ENCODE assay signal across 24 mouse cellular contexts in the genomic region with DNA sequence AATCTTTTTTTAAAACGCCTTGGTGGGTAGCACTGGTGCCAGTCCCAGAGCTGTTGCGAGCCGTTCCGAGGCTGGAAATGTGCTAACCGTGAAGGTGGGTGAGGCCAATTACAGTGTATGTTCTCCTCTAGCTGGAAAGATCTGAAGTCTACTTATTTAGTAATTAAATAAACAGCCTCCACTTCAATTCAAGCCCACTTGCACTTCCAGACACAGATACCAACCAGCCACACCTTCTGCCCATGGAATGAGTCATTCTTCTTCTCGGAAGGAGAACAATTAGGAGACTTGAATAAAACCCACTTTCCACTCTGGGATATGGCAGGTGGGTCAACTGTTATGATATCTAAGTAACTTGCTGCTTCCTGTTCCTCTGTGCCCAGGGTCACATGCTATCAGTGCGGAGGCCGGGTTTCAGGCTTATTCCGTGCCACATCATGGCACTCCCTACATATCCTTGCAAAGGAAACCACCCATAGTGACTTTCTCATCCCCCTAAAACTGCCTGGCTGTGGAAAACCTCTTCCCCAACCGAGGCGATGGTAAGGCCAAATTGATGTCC. TPM values are rescaled to one million over a fixed set of nuclear protein-coding genes. Genes with fewer than 3 reads are reported as not detected.
DNase-seq lines count a peak whose midpoint lies in the region; ATAC-seq and TF ChIP-seq lines count a peak whose summit lies in the region.
"Had no signal": no experiment of that assay in that cellular context is flagged by ENCODE, and none has a peak within 500 bp of the region (broad histone marks: within the 10 kb centered on the region; RNA-seq: fewer than 3 reads in every experiment).

No protein-coding gene starts in this region.

- TF ChIP-seq POLR2A in thymus, adult 2 months (IDR thresholded peaks at IDR 0.05; ENCODE audit: control insufficient read depth, extremely low read depth, insufficient read depth, low read length, poor library complexity): no peak

- no peaks in the 10 kb centered on the region for H3K36me3 ChIP-seq in stomach, embryonic 16.5 days (ENCODE audit: control insufficient read depth, insufficient read depth, low read length)
- H3K36me3 ChIP-seq in thymus, adult 2 months (ENCODE audit: control insufficient read depth, insufficient read depth, low read length): no peaks in the 10 kb centered on the region
- H3K36me3 ChIP-seq: embryonic facial prominence, embryonic 10.5 days; heart, embryonic 12.5 days; hindbrain, embryonic 10.5 days had no signal

- no peak overlapping the region for H3K4me3 ChIP-seq in stomach, embryonic 16.5 days (replicated peaks; ENCODE audit: low read length)
- H3K4me3 ChIP-seq in thymus, adult 2 months (ENCODE audit: control insufficient read depth, insufficient read depth, low read length): no peak overlapping the region
- H3K4me3 ChIP-seq: embryonic facial prominence, embryonic 10.5 days; forebrain, embryonic 13.5 days; gastrocnemius, adult 2 months; heart, embryonic 12.5 days; hindbrain, embryonic 10.5 days had no signal

- no peaks in the 10 kb centered on the region for H3K27me3 ChIP-seq in stomach, embryonic 16.5 days (ENCODE audit: control insufficient read depth, insufficient read depth, low read length)
- no peaks in the 10 kb centered on the region for H3K27me3 ChIP-seq in thymus, adult 2 months (ENCODE audit: control insufficient read depth, insufficient read depth, low read length)
- H3K27me3 ChIP-seq: CH12.LX; forebrain, embryonic 13.5 days; heart, embryonic 12.5 days had no signal

- H3K4me1 ChIP-seq in stomach, embryonic 16.5 days (ENCODE audit: control insufficient read depth, insufficient read depth, low read length): peaks cover 3% of the 10 kb centered on the region; the same call in 1 of the 2 replicates
- no peaks in the 10 kb centered on the region; the same call in 1 of the 2 replicates for H3K4me1 ChIP-seq in thymus, adult 2 months (replicated peaks; ENCODE audit: control insufficient read depth, insufficient read depth, low read length)

- H3K27ac ChIP-seq in stomach, embryonic 16.5 days (ENCODE audit: low read length): no peak overlapping the region
- no peak overlapping the region for H3K27ac ChIP-seq in thymus, adult 2 months (ENCODE audit: control insufficient read depth, insufficient read depth, low read length)
- H3K27ac ChIP-seq: embryonic facial prominence, embryonic 10.5 days; forebrain, embryonic 13.5 days; gastrocnemius, adult 2 months; hindbrain, embryonic 10.5 days; hindbrain, embryonic 14.5 days had no signal

- no peak for TF ChIP-seq CTCF in thymus, adult 2 months (IDR thresholded peaks at IDR 0.05; ENCODE audit: borderline replicate concordance, control insufficient read depth, extremely low read depth, insufficient read depth, low read length, poor library complexity)

- peak; percentile 25; the same call in 1 of the 2 replicates for ATAC-seq in stomach, embryonic 16.5 days (ENCODE audit: insufficient read depth, low FRiP score)
- ATAC-seq: forebrain, embryonic 13.5 days; forebrain, postnatal 0 days had no signal

- DNase-seq in adrenal gland, postnatal 14 days: peak; percentile 3
- DNase-seq in adrenal gland, adult 18-20 months (ENCODE audit: low spot score in 2 of 2): no peak
- DNase-seq in testis, postnatal 10 days (ENCODE audit: low spot score): peak; percentile 32
- DNase-seq in testis, postnatal 14 days (ENCODE audit: low spot score): no peak
- no peak for DNase-seq in B cell, adult 2 months
- DNase-seq in thymus, adult 2 months: no peak
- DNase-seq: adrenal gland, postnatal 10 days; cerebellum, adult 18-20 months; cerebellum, adult 9-11 months; cerebellum, postnatal 36 days; forebrain, postnatal 0 days; gastrocnemius, adult 2 months; gastrocnemius, postnatal 25 days had no signal

- no peak overlapping the region for H3K4me2 ChIP-seq in stomach, embryonic 16.5 days (ENCODE audit: low read depth, low read length)
- H3K4me2 ChIP-seq: forebrain, embryonic 13.5 days; heart, embryonic 12.5 days; hindbrain, embryonic 14.5 days had no signal

- WGBS in stomach, embryonic 16.5 days: 82% methylated on average over 11 of the region's 11 CpGs
- WGBS in thymus, adult 2 months: 93% methylated on average over 11 of the region's 11 CpGs

- H3K9ac ChIP-seq in stomach, embryonic 16.5 days (ENCODE audit: low read length): no peak overlapping the region
- H3K9ac ChIP-seq: forebrain, embryonic 13.5 days; forebrain, postnatal 0 days; heart, embryonic 12.5 days; hindbrain, embryonic 14.5 days had no signal

- no peaks in the 10 kb centered on the region for H3K9me3 ChIP-seq in stomach, embryonic 16.5 days (replicated peaks; ENCODE audit: control insufficient read depth, low read length)
- H3K9me3 ChIP-seq: embryonic facial prominence, embryonic 10.5 days; forebrain, embryonic 13.5 days; heart, embryonic 12.5 days; hindbrain, embryonic 10.5 days had no signal

RNA-seq across cellular contexts. Expression of gene Kcng3, which starts 54.8 kb away (rescaled TPM):
- 10.6 and 11.0 TPM in 2 replicates for total RNA-seq in adrenal gland, postnatal 14 days (2021)
- total RNA-seq in adrenal gland, adult 18-20 months (2021): 10 to 100 TPM in 1 of 2 experiments, 1 to 10 TPM in 1; 9.7 to 10.9 TPM
- not detected in 2 replicates for polyA plus RNA-seq in stomach, embryonic 16.5 days (2015; fragmentation: Nextera tagmentation; extraction: Ambion mirVana)
- polyA plus RNA-seq in thymus, adult 2 months (2012; rRNA removed): 0.13 and 0.27 TPM in 2 replicates
- total RNA-seq: CH12.LX; gastrocnemius, adult 2 months; gastrocnemius, postnatal 25 days; granulocyte monocyte progenitor cell, adult 5-6 weeks; heart, postnatal 25 days had no signal
- polyA plus RNA-seq: embryonic facial prominence, embryonic 10.5 days; embryonic facial prominence, embryonic 14.5 days; forebrain, embryonic 13.5 days; heart, embryonic 12.5 days; heart, embryonic 16.5 days; hindbrain, embryonic 10.5 days had no signal

RNA-seq across cellular contexts. Expression of gene Cox7a2l, which starts 59.8 kb away (rescaled TPM):
- total RNA-seq in adrenal gland, postnatal 14 days (2021): 220 and 252 TPM in 2 replicates
- 100 to 1,000 TPM; 186 to 198 TPM for total RNA-seq in adrenal gland, adult 18-20 months (2021)
- 162 and 166 TPM in 2 replicates for polyA plus RNA-seq in stomach, embryonic 16.5 days (2015; fragmentation: Nextera tagmentation; extraction: Ambion mirVana)
- 145 and 151 TPM in 2 replicates for polyA plus RNA-seq in thymus, adult 2 months (2012; rRNA removed)

Comparison
In these comparisons a context has a peak if more than half of its experiments do, and no peak if none do; other contexts are left out.
1. DNase-seq: peak in adrenal gland, postnatal 14 days (single experiment) and testis, postnatal 10 days (single experiment); none in adrenal gland, adult 18-20 months (0 of 2), testis, postnatal 14 days (single experiment), B cell, adult 2 months (0 of 2) and thymus, adult 2 months (single experiment).